Mouse (Mus musculus) hindbrain, embryonic 10.5 days (tissue): Measurements from ENCODE around the gene Gm49366. TPM values are rescaled to one million over a fixed set of nuclear protein-coding genes. Genes with fewer than 3 reads are reported as not detected.
A peak's percentile ranks its signal among the peaks of the same experiment; 100 is the strongest.
"Not testable (repeated sequence)": the region's sequence is repeated elsewhere in the genome, so short reads cannot be mapped to it uniquely, and the experiment has no call there.

ENCODE experiments used
- DNase-seq: peaks from one replicate; pipeline ENCODE4 v3.0.0-alpha.2; 2017; ENCODE audit warnings: low spot score
- H3K27ac ChIP-seq: fragments of 300-500 bp; sonication (generic); 2 replicates; pipeline ENCODE4 v1.5.1; 2016; ENCODE audit warnings: mild to moderate bottlenecking, moderate library complexity
- H3K27me3 ChIP-seq: fragments of 300-500 bp; sonication (generic); 2 replicates; pipeline ENCODE4 v1.6.1; 2016; ENCODE audit warnings: mild to moderate bottlenecking; ENCODE audit not compliant: poor library complexity, insufficient read depth, severe bottlenecking
- H3K36me3 ChIP-seq: fragments of 300-500 bp; sonication (generic); 2 replicates; pipeline ENCODE4 v1.6.1; 2016; ENCODE audit warnings: mild to moderate bottlenecking, moderate library complexity
- H3K4me1 ChIP-seq: fragments of 300-500 bp; sonication (generic); replicated peaks from 2 replicates; pipeline ENCODE4 v1.6.1; 2016; ENCODE audit warnings: mild to moderate bottlenecking
- H3K4me3 ChIP-seq: fragments of 300-500 bp; sonication (generic); 2 replicates; pipeline ENCODE4 v1.5.1; 2016; ENCODE audit warnings: mild to moderate bottlenecking, moderate library complexity
- H3K9me3 ChIP-seq: fragments of 300-500 bp; sonication (generic); 2 replicates; pipeline ENCODE4 v1.6.1; 2016; ENCODE audit warnings: mild to moderate bottlenecking, moderate library complexity
- WGBS: fragments of 180-500 bp; shearing (Covaris S2); methylation state at CpG from one replicate; pipeline ENCODE4 v1.1.7; 2016; 5-methylcytosine and 5-hydroxymethylcytosine counted together
- polyA plus RNA-seq: library from polyadenylated mRNA; unstranded; fragments of >200 nt; fragmentation: Nextera tagmentation; extraction: Ambion mirVana; gene quantifications from 2 replicates; pipeline ENCODE4 v1.2.1, GENCODE M21; 2016

Gm49366 gene
- polyA plus RNA-seq, 1 experiment from 2014 or later, result not detected

GRCm38 (mm10) chr12:84042248-84042647 is 3.5 kb downstream of the Gm49366 start:
- Histone ChIP-seq H3K27ac (no peak overlapping the region), H3K4me1 (peaks cover 3% of the 10 kb centered on the region; the same call in 1 of the 2 replicates), H3K27me3 (peaks cover 6% of the 10 kb centered on the region), H3K9me3 (peaks cover 20% of the 10 kb centered on the region; the same call in 1 of the 2 replicates), H3K4me3 (no peak overlapping the region), H3K36me3 (no peaks in the 10 kb centered on the region)
- DNase-seq, result no peak
- 93% methylated on average over 5 of the region's 5 CpGs for WGBS

GRCm38 (mm10) chr12:84044045-84044444 is 5.3 kb downstream of the Gm49366 start:
- Histone ChIP-seq H3K27ac (no peak overlapping the region), H3K4me3 (no peak overlapping the region), H3K27me3 (no peaks in the 10 kb centered on the region), H3K36me3 (no peaks in the 10 kb centered on the region), H3K4me1 (no peaks in the 10 kb centered on the region), H3K9me3 (peaks cover 37% of the 10 kb centered on the region)
- DNase-seq, result no peak
- 72% methylated on average over 2 of the region's 2 CpGs for WGBS

GRCm38 (mm10) chr12:84046906-84047305 is 8.2 kb downstream of the Gm49366 start:
- Histone ChIP-seq H3K4me3 (no peak overlapping the region), H3K27me3 (peaks cover 4% of the 10 kb centered on the region), H3K4me1 (no peaks in the 10 kb centered on the region), H3K36me3 (no peaks in the 10 kb centered on the region), H3K27ac (no peak overlapping the region), H3K9me3 (peaks cover 24% of the 10 kb centered on the region)
- 93% methylated on average over 1 of the region's 1 CpGs for WGBS
- DNase-seq, result no peak

GRCm38 (mm10) chr12:84050744-84051143 is 12.0 kb downstream of the Gm49366 start:
- DNase-seq, H3K27ac ChIP-seq, H3K4me3 ChIP-seq, H3K36me3 ChIP-seq, H3K4me1 ChIP-seq: not testable (repeated sequence)
- H3K9me3 ChIP-seq, result peaks cover 24% of the 10 kb centered on the region
- 85% methylated on average over 5 of the region's 5 CpGs for WGBS
- H3K27me3 ChIP-seq, result peaks cover 35% of the 10 kb centered on the region

- DNase-seq, result no peak
- H3K4me3 ChIP-seq, result peak within 1 kb of the TSS; percentile 58; the same call in 1 of the 2 replicates
- H3K9me3 ChIP-seq, result peaks cover 20% of the 10 kb centered on the region
- WGBS, result 89% methylated on average over 5 of the region's 5 CpGs
- no peaks in the 10 kb centered on the region for H3K36me3 ChIP-seq
- H3K27me3 ChIP-seq, result peaks cover 35% of the 10 kb centered on the region
- H3K4me1 ChIP-seq, result peaks cover 10% of the 10 kb centered on the region
- H3K27ac ChIP-seq, result no peak within 1 kb of the TSS
Measured at GRCm38 (mm10) chr12:84051937-84052474, 13.3 kb downstream of the Gm49366 start, which contains the start of gene Acot3. Gene Acot3 (plus strand): TSS chr12:84052144.

GRCm38 (mm10) chr12:84052609-84053008 is 13.9 kb downstream of the Gm49366 start:
- Histone ChIP-seq H3K4me3 (no peak overlapping the region), H3K36me3 (no peaks in the 10 kb centered on the region), H3K4me1 (peaks cover 10% of the 10 kb centered on the region), H3K27ac (no peak overlapping the region), H3K9me3 (peaks cover 14% of the 10 kb centered on the region), H3K27me3 (peaks cover 35% of the 10 kb centered on the region)
- WGBS, result 83% methylated on average over 7 of the region's 7 CpGs
- DNase-seq, result no peak

GRCm38 (mm10) chr12:84053173-84053572 is 14.4 kb downstream of the Gm49366 start:
- DNase-seq, result peak; percentile 29
- peak overlapping the region; percentile 58 for H3K4me3 ChIP-seq
- 13% methylated on average over 16 of the region's 16 CpGs for WGBS
- peaks cover 35% of the 10 kb centered on the region for H3K27me3 ChIP-seq
- peaks cover 10% of the 10 kb centered on the region for H3K4me1 ChIP-seq
- H3K27ac ChIP-seq, result peak overlapping the region; percentile 66; the same call in 1 of the 2 replicates
- H3K36me3 ChIP-seq, result no peaks in the 10 kb centered on the region
- H3K9me3 ChIP-seq, result peaks cover 9% of the 10 kb centered on the region

GRCm38 (mm10) chr12:84053679-84054391 is 15.1 kb downstream of the Gm49366 start:
- no peaks in the 10 kb centered on the region for H3K36me3 ChIP-seq
- WGBS, result 3% methylated on average over 42 of the region's 46 CpGs
- peaks cover 10% of the 10 kb centered on the region for H3K4me1 ChIP-seq
- peak overlapping the region; percentile 58 for H3K4me3 ChIP-seq
- H3K9me3 ChIP-seq, result peaks cover 2% of the 10 kb centered on the region
- H3K27ac ChIP-seq, result peak overlapping the region; percentile 71
- H3K27me3 ChIP-seq, result peaks cover 35% of the 10 kb centered on the region
- DNase-seq, result peak; percentile 42

- Histone ChIP-seq H3K4me3 (no peak overlapping the region), H3K27me3 (peaks cover 3% of the 10 kb centered on the region; the same call in 1 of the 2 replicates), H3K9me3 (0 out of 2 replicates have a peak, but pooled peaks cover 3% of the 10 kb centered on the region), H3K36me3 (no peaks in the 10 kb centered on the region), H3K27ac (no peak overlapping the region), H3K4me1 (no peaks in the 10 kb centered on the region)
- 38% methylated on average over 2 of the region's 2 CpGs for WGBS
- no peak for DNase-seq
Measured at GRCm38 (mm10) chr12:84060946-84061345, 22.2 kb downstream of the Gm49366 start.

- DNase-seq, result no peak
- 95% methylated on average over 20 of the region's 20 CpGs for WGBS
- H3K27me3 ChIP-seq, result peaks cover 12% of the 10 kb centered on the region
- H3K27ac ChIP-seq, result no peak overlapping the region
- H3K36me3 ChIP-seq, result no peaks in the 10 kb centered on the region
- no peaks in the 10 kb centered on the region for H3K4me1 ChIP-seq
- H3K9me3 ChIP-seq, result 0 out of 2 replicates have a peak, but pooled peaks cover 3% of the 10 kb centered on the region
- no peak overlapping the region for H3K4me3 ChIP-seq
Measured at GRCm38 (mm10) chr12:84062336-84062735, 23.6 kb downstream of the Gm49366 start.

GRCm38 (mm10) chr12:84063228-84063627 is 24.5 kb downstream of the Gm49366 start:
- DNase-seq, result no peak
- 74% methylated on average over 5 of the region's 5 CpGs for WGBS
- Histone ChIP-seq H3K27ac (no peak overlapping the region), H3K27me3 (peaks cover 21% of the 10 kb centered on the region), H3K4me1 (no peaks in the 10 kb centered on the region), H3K9me3 (0 out of 2 replicates have a peak, but pooled peaks cover 3% of the 10 kb centered on the region), H3K4me3 (no peak overlapping the region), H3K36me3 (no peaks in the 10 kb centered on the region)

GRCm38 (mm10) chr12:84063833-84064232 is 25.1 kb downstream of the Gm49366 start:
- 0 out of 2 replicates have a peak, but pooled peaks cover 3% of the 10 kb centered on the region for H3K9me3 ChIP-seq
- DNase-seq, result no peak
- no peak overlapping the region for H3K27ac ChIP-seq
- peaks cover 27% of the 10 kb centered on the region for H3K27me3 ChIP-seq
- H3K4me3 ChIP-seq, result no peak overlapping the region
- no peaks in the 10 kb centered on the region for H3K36me3 ChIP-seq
- WGBS, result 85% methylated on average over 2 of the region's 2 CpGs
- H3K4me1 ChIP-seq, result no peaks in the 10 kb centered on the region

GRCm38 (mm10) chr12:84064621-84065020 is 25.9 kb downstream of the Gm49366 start:
- Histone ChIP-seq H3K27ac (no peak overlapping the region), H3K4me1 (peaks cover 3% of the 10 kb centered on the region; the same call in 1 of the 2 replicates), H3K36me3 (no peaks in the 10 kb centered on the region), H3K9me3 (0 out of 2 replicates have a peak, but pooled peaks cover 3% of the 10 kb centered on the region), H3K27me3 (peaks cover 35% of the 10 kb centered on the region), H3K4me3 (no peak overlapping the region)
- DNase-seq, result no peak
- WGBS, result 75% methylated on average over 8 of the region's 8 CpGs
